Mouse (Mus musculus) neural tube, embryonic 14.5 days (tissue): ENCODE data around the gene Stk38. TPM values are rescaled to one million over a fixed set of nuclear protein-coding genes. Genes with fewer than 3 reads are reported as not detected.

Source experiments
- ATAC-seq: fragments of 200-750 bp; cut with Nextera tagmentation; 2 replicates; pipeline ENCODE4 v1.8.0; 2017; ENCODE audit warnings: low read depth, mild to moderate bottlenecking, moderate TSS enrichment, moderate library complexity
- H3K27ac ChIP-seq: fragments of 300-500 bp; sonication (generic); 2 replicates; pipeline ENCODE4 v1.5.1; 2014; ENCODE audit warnings: low read depth, mild to moderate bottlenecking, control low read depth, low read length, moderate library complexity, mixed read lengths
- H3K27me3 ChIP-seq: fragments of 300-500 bp; sonication (generic); 2 replicates; pipeline ENCODE4 v1.6.1; 2014; ENCODE audit warnings: low read length; ENCODE audit not compliant: control insufficient read depth, insufficient read depth
- H3K36me3 ChIP-seq: fragments of 300-500 bp; sonication (generic); 2 replicates; pipeline ENCODE4 v1.6.1; 2014; ENCODE audit warnings: low read length, mixed read lengths; ENCODE audit not compliant: control insufficient read depth, insufficient read depth
- H3K4me1 ChIP-seq: fragments of 300-500 bp; sonication (generic); 2 replicates; pipeline ENCODE4 v1.6.1; 2014; ENCODE audit warnings: low read length; ENCODE audit not compliant: control insufficient read depth, insufficient read depth
- H3K4me2 ChIP-seq: fragments of 300-500 bp; sonication (generic); 2 replicates; pipeline ENCODE4 v1.6.1; 2014; ENCODE audit warnings: mild to moderate bottlenecking, low read depth, low read length, control low read depth
- H3K4me3 ChIP-seq: fragments of 300-500 bp; sonication (generic); 2 replicates; pipeline ENCODE4 v1.5.1; 2014; ENCODE audit warnings: low read depth, low read length, control low read depth, mixed read lengths
- H3K9ac ChIP-seq: fragments of 300-500 bp; sonication (generic); replicated peaks from 2 replicates; pipeline ENCODE4 v1.6.1; 2014; ENCODE audit warnings: low read depth, mild to moderate bottlenecking, control low read depth, low read length, mixed read lengths
- H3K9me3 ChIP-seq: fragments of 300-500 bp; sonication (generic); 2 replicates; pipeline ENCODE4 v1.6.1; 2016; ENCODE audit warnings: low read length; ENCODE audit not compliant: control insufficient read depth
- WGBS: fragments of 180-500 bp; shearing (Covaris S2); extraction: QIAGEN DNeasy Blood & Tissue Kit; methylation state at CpG from one replicate; pipeline ENCODE4 v1.1.7; 2014; 5-methylcytosine and 5-hydroxymethylcytosine counted together
- polyA plus RNA-seq: library from polyadenylated mRNA; unstranded; fragments of >200 nt; fragmentation: Nextera tagmentation; extraction: Ambion mirVana; gene quantifications from 2 replicates; pipeline ENCODE4 v1.2.1, GENCODE M21; 2014

Stk38 gene
- polyA plus RNA-seq, 1 experiment from 2014 or later = 82.4 TPM

- H3K27me3 ChIP-seq = no peaks in the 10 kb centered on the region
- H3K9me3 ChIP-seq = no peaks in the 10 kb centered on the region
- peaks cover 41% of the 10 kb centered on the region for H3K36me3 ChIP-seq
- no peaks in the 10 kb centered on the region for H3K4me1 ChIP-seq
- H3K9ac ChIP-seq = no peak overlapping the region
- H3K4me2 ChIP-seq = no peak overlapping the region
- no peak overlapping the region for H3K27ac ChIP-seq
- ATAC-seq = no peak
- no peak overlapping the region for H3K4me3 ChIP-seq
- 89% methylated on average over 10 of the region's 10 CpGs for WGBS
Observed at GRCm38 (mm10) chr17:28960597-28960996, 47.2 kb downstream of the Stk38 start.

- Histone ChIP-seq H3K4me1 (peaks cover 22% of the 10 kb centered on the region), H3K9me3 (no peaks in the 10 kb centered on the region), H3K27me3 (no peaks in the 10 kb centered on the region), H3K4me2 (peak overlapping the region; percentile 79; the same call in 1 of the 2 replicates), H3K36me3 (no peaks in the 10 kb centered on the region), H3K27ac (no peak overlapping the region), H3K4me3 (no peak overlapping the region), H3K9ac (no peak overlapping the region)
- no peak for ATAC-seq
- 96% methylated on average over 9 of the region's 9 CpGs for WGBS
Observed at GRCm38 (mm10) chr17:28954416-28954815, 53.4 kb downstream of the Stk38 start.

GRCm38 (mm10) chr17:28953251-28953650 lies 54.5 kb downstream of the Stk38 start:
- H3K9me3 ChIP-seq = no peaks in the 10 kb centered on the region
- H3K4me1 ChIP-seq = peaks cover 22% of the 10 kb centered on the region
- no peak overlapping the region for H3K27ac ChIP-seq
- H3K27me3 ChIP-seq = no peaks in the 10 kb centered on the region
- H3K36me3 ChIP-seq = no peaks in the 10 kb centered on the region
- ATAC-seq = no peak
- 21% methylated on average over 9 of the region's 9 CpGs for WGBS
- peak overlapping the region; percentile 75 for H3K4me3 ChIP-seq
- H3K4me2 ChIP-seq = peak overlapping the region; percentile 79
- peak overlapping the region; percentile 83 for H3K9ac ChIP-seq

- peak within 1 kb of the TSS; percentile 83 for H3K9ac ChIP-seq
- under 1% methylated on average over 74 of the region's 80 CpGs for WGBS
- H3K4me2 ChIP-seq = peak within 1 kb of the TSS; percentile 79
- no peaks in the 10 kb centered on the region for H3K36me3 ChIP-seq
- no peaks in the 10 kb centered on the region for H3K27me3 ChIP-seq
- H3K4me3 ChIP-seq = peak within 1 kb of the TSS; percentile 75
- no peaks in the 10 kb centered on the region for H3K9me3 ChIP-seq
- H3K4me1 ChIP-seq = peaks cover 22% of the 10 kb centered on the region
- peak; percentile 93 for ATAC-seq
- peak within 1 kb of the TSS; percentile 91 for H3K27ac ChIP-seq
Observed at GRCm38 (mm10) chr17:28951831-28952799, 55.7 kb downstream of the Stk38 start, which contains the start of gene Kctd20. Gene Kctd20 (plus strand): TSS chr17:28951950.

- Histone ChIP-seq H3K4me3 (no peak overlapping the region), H3K27ac (no peak overlapping the region), H3K4me1 (peaks cover 22% of the 10 kb centered on the region), H3K9ac (no peak overlapping the region), H3K36me3 (no peaks in the 10 kb centered on the region), H3K4me2 (no peak overlapping the region), H3K9me3 (no peaks in the 10 kb centered on the region), H3K27me3 (no peaks in the 10 kb centered on the region)
- no peak for ATAC-seq
- 81% methylated on average over 4 of the region's 4 CpGs for WGBS
Observed at GRCm38 (mm10) chr17:28950751-28951150, 57.0 kb downstream of the Stk38 start.

- 86% methylated on average over 4 of the region's 4 CpGs for WGBS
- H3K9me3 ChIP-seq = no peaks in the 10 kb centered on the region
Observed at GRCm38 (mm10) chr17:28948661-28949060, 59.1 kb downstream of the Stk38 start.

GRCm38 (mm10) chr17:28947011-28947939 lies 60.5 kb downstream of the Stk38 start:
- Histone ChIP-seq H3K4me2 (no peak overlapping the region), H3K27ac (no peak overlapping the region), H3K9ac (no peak overlapping the region), H3K27me3 (no peaks in the 10 kb centered on the region), H3K9me3 (no peaks in the 10 kb centered on the region), H3K4me3 (no peak overlapping the region), H3K36me3 (no peaks in the 10 kb centered on the region), H3K4me1 (peaks cover 9% of the 10 kb centered on the region; the same call in 1 of the 2 replicates)
- WGBS = 96% methylated on average over 19 of the region's 19 CpGs
- ATAC-seq = no peak

More at GRCm38 (mm10) chr17:28948661-28949060, 59.1 kb downstream of the Stk38 start:
- Histone ChIP-seq H3K4me1 (peaks cover 14% of the 10 kb centered on the region), H3K4me3 (no peak overlapping the region), H3K9ac (no peak overlapping the region), H3K4me2 (no peak overlapping the region), H3K27me3 (no peaks in the 10 kb centered on the region), H3K27ac (no peak overlapping the region), H3K36me3 (no peaks in the 10 kb centered on the region)
- ATAC-seq = no peak

GRCm38 (mm10) chr17:28944481-28944880 lies 63.3 kb downstream of the Stk38 start:
- H3K36me3 ChIP-seq = no peaks in the 10 kb centered on the region
- H3K9me3 ChIP-seq = no peaks in the 10 kb centered on the region
- H3K27me3 ChIP-seq = no peaks in the 10 kb centered on the region
- ATAC-seq = no peak
- H3K27ac ChIP-seq = no peak overlapping the region
- 94% methylated on average over 7 of the region's 7 CpGs for WGBS
- H3K4me1 ChIP-seq = no peaks in the 10 kb centered on the region
- no peak overlapping the region for H3K4me2 ChIP-seq
- H3K9ac ChIP-seq = no peak overlapping the region
- H3K4me3 ChIP-seq = no peak overlapping the region
